Mouse (Mus musculus): ENCODE measurements around the gene Dll4. TPM values are rescaled to one million over a fixed set of nuclear protein-coding genes. Genes with fewer than 3 reads are reported as not detected.

Dll4 gene
- total RNA-seq, 1 experiment from 2014 or later = not detected

GRCm38 (mm10) chr2:119359721-119360291, 34.2 kb downstream of the Dll4 start:
- ATAC-seq (replicated peaks; ENCODE audit: insufficient number of reproducible peaks, low FRiP score, low TSS enrichment, poor library complexity, severe bottlenecking) = no peak

GRCm38 (mm10) chr2:119364969-119365368, 39.4 kb downstream of the Dll4 start:
- no peak for ATAC-seq (replicated peaks; ENCODE audit: insufficient number of reproducible peaks, low FRiP score, low TSS enrichment, poor library complexity, severe bottlenecking)

GRCm38 (mm10) chr2:119367346-119367745, 41.8 kb downstream of the Dll4 start:
- no peak for ATAC-seq (replicated peaks; ENCODE audit: insufficient number of reproducible peaks, low FRiP score, low TSS enrichment, poor library complexity, severe bottlenecking)

- ATAC-seq (replicated peaks; ENCODE audit: insufficient number of reproducible peaks, low FRiP score, low TSS enrichment, poor library complexity, severe bottlenecking) = no peak
Observed at GRCm38 (mm10) chr2:119370116-119370515, 44.5 kb downstream of the Dll4 start.

- ATAC-seq (replicated peaks; ENCODE audit: insufficient number of reproducible peaks, low FRiP score, low TSS enrichment, poor library complexity, severe bottlenecking) = no peak
Observed at GRCm38 (mm10) chr2:119377286-119377685, 51.7 kb downstream of the Dll4 start.

GRCm38 (mm10) chr2:119377826-119378225, 52.2 kb downstream of the Dll4 start:
- ATAC-seq (replicated peaks; ENCODE audit: insufficient number of reproducible peaks, low FRiP score, low TSS enrichment, poor library complexity, severe bottlenecking) = no peak

GRCm38 (mm10) chr2:119379455-119379854, 53.9 kb downstream of the Dll4 start:
- no peak for ATAC-seq (replicated peaks; ENCODE audit: insufficient number of reproducible peaks, low FRiP score, low TSS enrichment, poor library complexity, severe bottlenecking)

Other genes starting within 250 kb of the Dll4 start
- gene Rad51, start 213.0 kb upstream of the Dll4 start, total RNA-seq (2017) = 0.53 to 2.4 TPM (median 2.3 TPM) in 3 replicates
- gene Rmdn3, start 168.8 kb upstream of the Dll4 start, total RNA-seq (2017) = 22.5 to 29.1 TPM (median 25.2 TPM) in 3 replicates
- 3.9 TPM in 1 of 3 replicates, not detected in the others for gene Gchfr, start 158.0 kb upstream of the Dll4 start, total RNA-seq (2017)
- 0.43 to 0.97 TPM in 2 of 3 replicates, not detected in the other for gene Gm14137, start 151.3 kb upstream of the Dll4 start, total RNA-seq (2017)
- gene Zfyve19, start 117.2 kb upstream of the Dll4 start, total RNA-seq (2017) = 8.2 to 38.8 TPM (median 16.5 TPM) in 3 replicates
- 35.4 to 53.6 TPM (median 46.3 TPM) in 3 replicates for gene Dnajc17, start 117.0 kb upstream of the Dll4 start, total RNA-seq (2017)
- gene Ppp1r14d, start 95.9 kb upstream of the Dll4 start, total RNA-seq (2017) = not detected in 3 replicates
- gene Spint1, start 88.4 kb upstream of the Dll4 start, total RNA-seq (2017) = 1.5 TPM in 1 of 3 replicates, not detected in the others
- gene Rhov, start 54.5 kb upstream of the Dll4 start, total RNA-seq (2017) = 0.48 TPM in 1 of 3 replicates, not detected in the others
- 20.7 to 33.0 TPM (median 21.1 TPM) in 3 replicates for gene Vps18, start 37.0 kb upstream of the Dll4 start, total RNA-seq (2017)
- 0.49 TPM in 1 of 3 replicates, not detected in the others for gene Chac1, start 25.4 kb downstream of the Dll4 start, total RNA-seq (2017)
- 22.7 to 34.4 TPM (median 24.8 TPM) in 3 replicates for gene Ino80, start 151.9 kb downstream of the Dll4 start, total RNA-seq (2017)
- 0.87 TPM in 1 of 3 replicates, not detected in the others for gene Exd1, start 221.8 kb downstream of the Dll4 start, total RNA-seq (2017)
- gene Chp1, start 221.9 kb downstream of the Dll4 start, total RNA-seq (2017) = 78.2 to 92.9 TPM (median 91.0 TPM) in 3 replicates

Data from monocyte, adult 5-6 weeks (primary cell).